Mouse (Mus musculus): ENCODE measurements around the gene Smurf2. TPM values are rescaled to one million over a fixed set of nuclear protein-coding genes. Genes with fewer than 3 reads are reported as not detected.

Gene Smurf2
- total and polyA plus RNA-seq, 2 experiments from 2014 or later = 7.8 to 33.9 TPM

DNA sequence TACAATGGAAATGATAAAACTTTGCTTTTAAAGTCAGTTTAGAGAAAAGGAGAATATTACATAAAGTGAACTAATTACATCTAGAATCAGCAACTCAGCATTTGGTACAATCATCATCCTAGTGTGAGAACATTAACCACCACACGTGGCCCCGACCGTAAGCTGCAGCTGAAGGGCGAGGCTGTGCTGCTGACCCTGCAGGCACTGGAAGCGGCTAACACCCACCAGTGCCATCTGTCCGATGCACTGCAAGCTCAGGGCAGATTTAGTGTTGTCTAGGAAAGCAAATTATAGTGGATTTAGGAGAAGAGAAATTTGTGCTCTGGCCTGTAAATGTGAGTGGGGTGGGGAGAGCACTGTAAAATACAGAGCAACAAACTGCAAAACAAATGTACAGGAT is 100.3 kb downstream of the Smurf2 start:
- Histone ChIP-seq H3K27ac (ENCODE audit: low read depth, low read length) (no peak overlapping the region), H3K9me3 (ENCODE audit: low read length) (no peaks in the 10 kb centered on the region), H3K4me1 (ENCODE audit: insufficient read depth, low read length) (no peaks in the 10 kb centered on the region), H3K4me2 (ENCODE audit: low read depth, low read length, poor library complexity, severe bottlenecking) (no peak overlapping the region), H3K27me3 (ENCODE audit: insufficient read depth, low read length) (no peaks in the 10 kb centered on the region), H3K9ac (replicated peaks; ENCODE audit: low read length, poor library complexity, severe bottlenecking) (no peak overlapping the region), H3K4me3 (ENCODE audit: low read depth, low read length) (no peak overlapping the region), H3K36me3 (ENCODE audit: insufficient read depth, low read length) (peaks cover 36% of the 10 kb centered on the region)
- TF ChIP-seq CTCF (IDR thresholded peaks at IDR 0.05) = no peak
- 82% methylated on average over 6 of the region's 6 CpGs for WGBS
- ATAC-seq (ENCODE audit: low FRiP score) = no peak
- DNase-seq (ENCODE audit: low spot score) = peak; percentile 40

DNA sequence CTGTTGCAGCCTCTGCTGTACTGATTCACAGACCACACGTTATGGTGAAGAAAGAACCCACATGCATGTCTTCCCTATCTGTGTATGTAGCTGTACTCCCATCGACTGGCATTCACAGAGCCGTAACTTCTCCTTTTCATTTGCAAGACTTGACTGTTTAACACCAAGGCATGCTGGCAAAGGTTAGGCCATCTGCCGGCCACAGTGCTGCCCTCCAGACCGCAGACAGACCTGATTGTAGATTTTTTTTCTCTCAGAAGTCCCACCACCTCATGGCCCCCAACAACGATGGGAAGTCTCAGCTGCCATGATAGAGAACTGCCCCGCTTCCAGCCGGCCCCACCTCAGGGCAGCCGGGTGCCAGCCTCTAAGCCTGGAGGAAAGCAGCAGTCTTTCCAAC is 100.9 kb downstream of the Smurf2 start:
- Histone ChIP-seq H3K27ac (ENCODE audit: low read depth, low read length) (0 out of 2 replicates have a peak overlapping the region, but pooled peaks have one; percentile 2), H3K4me1 (ENCODE audit: insufficient read depth, low read length) (no peaks in the 10 kb centered on the region), H3K9ac (replicated peaks; ENCODE audit: low read length, poor library complexity, severe bottlenecking) (no peak overlapping the region), H3K9me3 (ENCODE audit: low read length) (no peaks in the 10 kb centered on the region), H3K4me2 (ENCODE audit: low read depth, low read length, poor library complexity, severe bottlenecking) (no peak overlapping the region), H3K4me3 (ENCODE audit: low read depth, low read length) (no peak overlapping the region), H3K36me3 (ENCODE audit: insufficient read depth, low read length) (peaks cover 40% of the 10 kb centered on the region), H3K27me3 (ENCODE audit: insufficient read depth, low read length) (no peaks in the 10 kb centered on the region)
- DNase-seq (ENCODE audit: low spot score) (no peak), ATAC-seq (ENCODE audit: low FRiP score) (no peak)
- TF ChIP-seq CTCF (IDR thresholded peaks at IDR 0.05) = no peak
- WGBS = 91% methylated on average over 9 of the region's 9 CpGs

- 41% methylated on average over 9 of the region's 9 CpGs for WGBS
- Histone ChIP-seq H3K4me1 (ENCODE audit: insufficient read depth, low read length) (no peaks in the 10 kb centered on the region), H3K36me3 (ENCODE audit: insufficient read depth, low read length) (peaks cover 37% of the 10 kb centered on the region), H3K4me3 (ENCODE audit: low read depth, low read length) (no peak overlapping the region), H3K27ac (ENCODE audit: low read depth, low read length) (peak overlapping the region; percentile 49), H3K9me3 (ENCODE audit: low read length) (no peaks in the 10 kb centered on the region), H3K4me2 (ENCODE audit: low read depth, low read length, poor library complexity, severe bottlenecking) (no peak overlapping the region), H3K9ac (replicated peaks; ENCODE audit: low read length, poor library complexity, severe bottlenecking) (no peak overlapping the region), H3K27me3 (ENCODE audit: insufficient read depth, low read length) (no peaks in the 10 kb centered on the region)
- DNase-seq (ENCODE audit: low spot score) (peak; percentile 71), ATAC-seq (ENCODE audit: low FRiP score) (no peak)
- no peak for TF ChIP-seq CTCF (IDR thresholded peaks at IDR 0.05)
These were observed 102.2 kb downstream of the Smurf2 start for GRCm38 (mm10) chr11:106818341-106818740.

GRCm38 (mm10) chr11:106817808-106818207 is 102.7 kb downstream of the Smurf2 start:
- H3K27me3 ChIP-seq (ENCODE audit: insufficient read depth, low read length) = no peaks in the 10 kb centered on the region
- H3K4me2 ChIP-seq (ENCODE audit: low read depth, low read length, poor library complexity, severe bottlenecking) = no peak overlapping the region
- no peak overlapping the region for H3K4me3 ChIP-seq (ENCODE audit: low read depth, low read length)
- no peak for ATAC-seq (ENCODE audit: low FRiP score)
- peaks cover 37% of the 10 kb centered on the region for H3K36me3 ChIP-seq (ENCODE audit: insufficient read depth, low read length)
- TF ChIP-seq CTCF (IDR thresholded peaks at IDR 0.05) = no peak
- no peaks in the 10 kb centered on the region for H3K9me3 ChIP-seq (ENCODE audit: low read length)
- no peaks in the 10 kb centered on the region for H3K4me1 ChIP-seq (ENCODE audit: insufficient read depth, low read length)
- peak overlapping the region; percentile 49 for H3K27ac ChIP-seq (ENCODE audit: low read depth, low read length)
- no peak overlapping the region for H3K9ac ChIP-seq (replicated peaks; ENCODE audit: low read length, poor library complexity, severe bottlenecking)
- peak; percentile 51 for DNase-seq (ENCODE audit: low spot score)
- WGBS = 72% methylated on average over 6 of the region's 6 CpGs

- no peaks in the 10 kb centered on the region for H3K4me1 ChIP-seq (ENCODE audit: insufficient read depth, low read length)
- H3K27me3 ChIP-seq (ENCODE audit: insufficient read depth, low read length) = no peaks in the 10 kb centered on the region
- no peak overlapping the region for H3K27ac ChIP-seq (ENCODE audit: low read depth, low read length)
- ATAC-seq (ENCODE audit: low FRiP score) (no peak), DNase-seq (ENCODE audit: low spot score) (no peak)
- H3K4me3 ChIP-seq (ENCODE audit: low read depth, low read length) = no peak overlapping the region
- TF ChIP-seq CTCF (IDR thresholded peaks at IDR 0.05) = no peak
- H3K9ac ChIP-seq (replicated peaks; ENCODE audit: low read length, poor library complexity, severe bottlenecking) = no peak overlapping the region
- H3K4me2 ChIP-seq (ENCODE audit: low read depth, low read length, poor library complexity, severe bottlenecking) = no peak overlapping the region
- peaks cover 42% of the 10 kb centered on the region for H3K36me3 ChIP-seq (ENCODE audit: insufficient read depth, low read length)
- WGBS = 78% methylated on average over 3 of the region's 3 CpGs
- no peaks in the 10 kb centered on the region for H3K9me3 ChIP-seq (ENCODE audit: low read length)
These were observed 103.4 kb downstream of the Smurf2 start for GRCm38 (mm10) chr11:106817156-106817555.

DNA sequence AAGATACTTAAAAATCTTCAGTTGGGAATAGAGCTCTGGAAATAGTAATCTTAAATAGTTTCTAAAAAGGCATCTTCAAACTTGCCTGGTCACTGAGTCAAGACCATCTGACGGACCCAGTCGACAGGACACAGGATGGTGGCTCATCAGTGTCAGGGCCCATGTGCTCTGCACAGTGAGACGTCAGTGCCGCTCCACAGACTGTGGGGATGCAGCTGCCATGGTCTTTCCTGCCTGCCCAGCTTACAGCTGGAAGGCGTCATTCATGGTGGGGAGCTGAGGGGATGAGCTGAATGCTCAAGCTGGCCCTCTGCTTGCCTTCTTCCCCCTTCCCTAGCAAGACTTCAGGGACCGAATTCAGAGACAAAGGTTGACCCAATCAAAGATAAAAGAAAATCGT is 104.2 kb downstream of the Smurf2 start:
- Histone ChIP-seq H3K9me3 (ENCODE audit: low read length) (no peaks in the 10 kb centered on the region), H3K9ac (replicated peaks; ENCODE audit: low read length, poor library complexity, severe bottlenecking) (no peak overlapping the region), H3K4me3 (ENCODE audit: low read depth, low read length) (no peak overlapping the region), H3K27ac (ENCODE audit: low read depth, low read length) (no peak overlapping the region), H3K4me2 (ENCODE audit: low read depth, low read length, poor library complexity, severe bottlenecking) (no peak overlapping the region), H3K27me3 (ENCODE audit: insufficient read depth, low read length) (no peaks in the 10 kb centered on the region), H3K36me3 (ENCODE audit: insufficient read depth, low read length) (peaks cover 49% of the 10 kb centered on the region), H3K4me1 (ENCODE audit: insufficient read depth, low read length) (no peaks in the 10 kb centered on the region)
- DNase-seq (ENCODE audit: low spot score) (no peak), ATAC-seq (ENCODE audit: low FRiP score) (no peak)
- WGBS = 74% methylated on average over 7 of the region's 7 CpGs
- TF ChIP-seq CTCF (IDR thresholded peaks at IDR 0.05) = no peak

All from midbrain, postnatal 0 days (tissue).